Mouse (Mus musculus): ENCODE results near the gene Cdh19. TPM values are rescaled to one million over a fixed set of nuclear protein-coding genes. Genes with fewer than 3 reads are reported as not detected.

Cdh19 gene
- not detected in 2 replicates for polyA plus RNA-seq (2015; fragmentation: Nextera tagmentation; extraction: Ambion mirVana)

DNA sequence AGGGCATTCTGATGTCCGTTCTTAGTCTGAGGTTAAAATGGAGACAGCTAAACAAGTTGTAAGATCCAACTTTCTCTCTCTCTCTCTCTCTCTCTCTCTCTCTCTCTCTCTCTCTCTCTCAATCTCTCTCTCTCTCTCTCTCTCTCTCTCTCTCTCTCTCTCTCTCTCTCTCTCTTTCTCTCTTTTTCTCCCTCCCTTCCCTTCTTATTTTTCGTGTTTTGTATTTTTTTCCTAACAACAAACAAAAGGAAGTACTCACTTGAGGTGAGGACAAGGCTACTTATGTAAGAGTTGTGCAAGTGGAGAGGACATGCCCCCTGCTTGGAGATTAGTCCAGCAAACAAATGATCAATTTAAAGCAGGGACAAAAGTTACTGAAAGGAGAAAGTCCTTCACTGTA is at the start of gene Cdh19:
TSS of gene Cdh19 (minus strand) at position 101 of the 400 bp plus-strand sequence.
- 34% methylated on average over 2 of the region's 2 CpGs for WGBS (ENCODE audit: insufficient replicate concordance)
- H3K4me3 ChIP-seq (replicated peaks) = no peak within 1 kb of the TSS
- H3K36me3 ChIP-seq (replicated peaks) = no peaks in the 10 kb centered on the region
- H3K9ac ChIP-seq = no peak within 1 kb of the TSS
- H3K27ac ChIP-seq (replicated peaks) = no peak within 1 kb of the TSS
- no peaks in the 10 kb centered on the region for H3K9me3 ChIP-seq (replicated peaks)
- no peaks in the 10 kb centered on the region for H3K27me3 ChIP-seq
- H3K4me2 ChIP-seq = no peak within 1 kb of the TSS
- no peak for ATAC-seq (ENCODE audit: insufficient read depth)
- no peaks in the 10 kb centered on the region for H3K4me1 ChIP-seq (replicated peaks)

DNA sequence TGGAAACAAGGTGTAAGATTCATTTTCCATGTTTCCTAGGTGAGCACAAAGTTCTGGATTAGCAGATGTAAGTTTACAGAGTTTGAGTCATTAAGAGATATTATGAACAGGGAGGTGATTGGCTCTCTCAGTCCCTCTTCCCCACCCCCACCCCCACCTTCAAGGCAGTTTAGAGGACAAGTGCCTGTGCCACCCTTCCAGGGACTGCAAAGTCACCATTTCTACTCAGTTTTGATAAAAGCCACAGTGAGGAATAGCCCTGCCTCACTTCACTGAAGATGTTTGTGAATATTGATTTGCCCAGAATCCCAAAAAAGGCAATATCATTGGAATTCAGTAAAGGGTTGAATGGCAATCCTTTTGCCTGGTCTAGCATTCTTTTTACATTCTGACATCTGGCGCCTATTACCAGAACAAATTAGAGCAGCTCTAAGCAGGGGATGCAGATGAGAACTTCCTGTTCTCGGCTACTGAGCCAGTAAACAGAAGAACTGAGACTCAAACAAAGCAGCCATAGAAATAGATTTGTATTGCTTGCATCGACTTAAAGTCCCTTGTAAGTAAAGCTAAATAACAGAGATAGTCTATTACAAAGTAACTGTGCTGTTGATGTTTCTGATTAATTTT is 43.2 kb upstream of the Cdh19 start:
- Histone ChIP-seq H3K36me3 (replicated peaks) (no peaks in the 10 kb centered on the region), H3K9me3 (replicated peaks) (no peaks in the 10 kb centered on the region), H3K27me3 (no peaks in the 10 kb centered on the region), H3K9ac (no peak overlapping the region), H3K4me3 (replicated peaks) (no peak overlapping the region), H3K4me2 (no peak overlapping the region), H3K27ac (replicated peaks) (no peak overlapping the region), H3K4me1 (replicated peaks) (no peaks in the 10 kb centered on the region)
- 37% methylated on average over 3 of the region's 3 CpGs for WGBS (ENCODE audit: insufficient replicate concordance)
- ATAC-seq (ENCODE audit: insufficient read depth) = no peak

GRCm38 (mm10) chr1:111017640-111018039 is 40.3 kb upstream of the Cdh19 start:
- H3K36me3 ChIP-seq (replicated peaks) = no peaks in the 10 kb centered on the region
- no peak overlapping the region for H3K9ac ChIP-seq
- H3K4me2 ChIP-seq = no peak overlapping the region
- no peaks in the 10 kb centered on the region for H3K27me3 ChIP-seq
- no peak overlapping the region for H3K4me3 ChIP-seq (replicated peaks)
- H3K27ac ChIP-seq (replicated peaks) = no peak overlapping the region
- H3K4me1 ChIP-seq (replicated peaks) = no peaks in the 10 kb centered on the region
- H3K9me3 ChIP-seq (replicated peaks) = no peaks in the 10 kb centered on the region
- no peak for ATAC-seq (ENCODE audit: insufficient read depth)

DNA sequence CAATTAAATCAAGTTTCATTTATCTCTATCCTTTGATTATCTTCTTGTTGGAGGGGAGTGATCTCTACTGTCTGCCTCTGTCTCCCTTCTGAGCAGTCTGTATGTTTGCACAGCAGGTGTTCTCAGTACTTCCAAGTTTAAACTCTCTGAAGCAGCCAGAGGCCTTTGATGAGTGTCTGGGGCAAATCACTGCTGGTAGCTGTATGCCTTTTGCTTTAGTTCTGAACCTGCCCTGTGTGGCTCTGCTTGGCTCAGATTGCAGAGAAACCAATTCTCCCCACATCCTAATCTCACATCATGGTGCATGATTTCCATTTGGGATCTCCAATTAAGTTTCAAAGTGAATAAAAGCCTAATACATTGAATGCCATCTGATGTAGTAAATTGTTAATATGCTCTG is 12.4 kb upstream of the Cdh19 start:
- Histone ChIP-seq H3K9me3 (replicated peaks) (no peaks in the 10 kb centered on the region), H3K4me3 (replicated peaks) (no peak overlapping the region), H3K27ac (replicated peaks) (no peak overlapping the region), H3K36me3 (replicated peaks) (no peaks in the 10 kb centered on the region), H3K4me2 (no peak overlapping the region), H3K4me1 (replicated peaks) (no peaks in the 10 kb centered on the region), H3K27me3 (no peaks in the 10 kb centered on the region), H3K9ac (no peak overlapping the region)
- no peak for ATAC-seq (ENCODE audit: insufficient read depth)

- no peak overlapping the region for H3K27ac ChIP-seq (replicated peaks)
- no peaks in the 10 kb centered on the region for H3K9me3 ChIP-seq (replicated peaks)
- no peaks in the 10 kb centered on the region for H3K4me1 ChIP-seq (replicated peaks)
- H3K4me3 ChIP-seq (replicated peaks) = no peak overlapping the region
- H3K9ac ChIP-seq = no peak overlapping the region
- WGBS (ENCODE audit: insufficient replicate concordance) = 58% methylated on average over 2 of the region's 2 CpGs
- H3K36me3 ChIP-seq (replicated peaks) = no peaks in the 10 kb centered on the region
- no peak overlapping the region for H3K4me2 ChIP-seq
- no peaks in the 10 kb centered on the region for H3K27me3 ChIP-seq
- no peak for ATAC-seq (ENCODE audit: insufficient read depth)
Measured at GRCm38 (mm10) chr1:110969201-110969600, 8.2 kb downstream of the Cdh19 start.

DNA sequence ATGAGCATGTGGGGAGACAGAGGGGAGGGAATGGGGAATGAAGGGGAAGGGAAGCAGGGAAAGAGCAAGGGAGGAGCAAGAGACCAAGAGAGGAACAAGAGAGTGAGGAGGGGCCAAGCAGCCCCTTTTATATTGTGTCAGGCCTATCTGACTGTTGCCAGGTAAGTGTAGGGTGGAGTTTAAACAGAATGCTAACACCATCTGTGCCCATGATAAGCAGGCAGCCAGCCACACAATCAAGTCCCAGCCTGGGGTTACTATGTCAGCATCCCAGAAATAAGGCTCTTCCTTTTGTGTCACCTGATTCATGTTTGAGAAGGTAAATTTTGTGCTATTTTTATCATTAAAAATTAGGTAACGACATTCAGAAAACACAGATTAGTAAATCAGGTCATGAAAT is 67.6 kb downstream of the Cdh19 start:
- WGBS (ENCODE audit: insufficient replicate concordance) = 48% methylated on average over 1 of the region's 1 CpGs
- no peak for ATAC-seq (ENCODE audit: insufficient read depth)
- Histone ChIP-seq H3K9ac (no peak overlapping the region), H3K4me1 (replicated peaks) (no peaks in the 10 kb centered on the region), H3K27me3 (no peaks in the 10 kb centered on the region), H3K4me2 (no peak overlapping the region), H3K4me3 (replicated peaks) (no peak overlapping the region), H3K9me3 (replicated peaks) (no peaks in the 10 kb centered on the region), H3K36me3 (replicated peaks) (no peaks in the 10 kb centered on the region), H3K27ac (replicated peaks) (no peak overlapping the region)

DNA sequence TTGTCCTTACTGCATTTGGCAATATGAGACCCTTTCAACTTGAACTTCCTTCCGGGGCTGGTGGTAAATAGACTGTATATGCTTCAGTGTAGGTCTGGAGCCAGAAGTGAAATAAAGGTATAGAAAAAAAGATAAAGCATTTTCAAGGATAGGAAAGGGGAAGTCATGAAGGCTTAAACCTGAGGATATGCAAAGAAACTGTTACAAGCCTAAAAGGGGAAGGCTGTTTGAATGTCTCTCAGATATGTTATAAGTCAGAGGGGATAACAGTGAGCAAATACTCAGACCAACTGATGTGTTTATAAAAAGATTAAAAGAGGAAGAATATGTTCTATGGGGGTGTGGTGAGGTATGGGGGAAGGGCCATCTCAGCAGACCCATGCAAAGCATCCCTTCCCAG is 68.2 kb downstream of the Cdh19 start:
- Histone ChIP-seq H3K4me2 (no peak overlapping the region), H3K9ac (no peak overlapping the region), H3K27me3 (no peaks in the 10 kb centered on the region), H3K4me1 (replicated peaks) (no peaks in the 10 kb centered on the region), H3K4me3 (replicated peaks) (no peak overlapping the region), H3K9me3 (replicated peaks) (no peaks in the 10 kb centered on the region), H3K36me3 (replicated peaks) (no peaks in the 10 kb centered on the region), H3K27ac (replicated peaks) (no peak overlapping the region)
- 55% methylated on average over 1 of the region's 1 CpGs for WGBS (ENCODE audit: insufficient replicate concordance)
- ATAC-seq (ENCODE audit: insufficient read depth) = no peak

- H3K9me3 ChIP-seq (replicated peaks) = no peaks in the 10 kb centered on the region
- no peak overlapping the region for H3K4me2 ChIP-seq
- no peaks in the 10 kb centered on the region for H3K36me3 ChIP-seq (replicated peaks)
- WGBS (ENCODE audit: insufficient replicate concordance) = 67% methylated on average over 2 of the region's 2 CpGs
- ATAC-seq (ENCODE audit: insufficient read depth) = no peak
- no peak overlapping the region for H3K4me3 ChIP-seq (replicated peaks)
- no peaks in the 10 kb centered on the region for H3K4me1 ChIP-seq (replicated peaks)
- no peak overlapping the region for H3K9ac ChIP-seq
- H3K27ac ChIP-seq (replicated peaks) = no peak overlapping the region
- no peaks in the 10 kb centered on the region for H3K27me3 ChIP-seq
Measured at GRCm38 (mm10) chr1:110904266-110904665, 73.1 kb downstream of the Cdh19 start.
